Mouse (Mus musculus): Measurements from ENCODE around the gene Kalrn.
"Not testable (repeated sequence)": the region's sequence is repeated elsewhere in the genome, so short reads cannot be mapped to it uniquely, and the experiment has no call there.

Gene Kalrn

DNA sequence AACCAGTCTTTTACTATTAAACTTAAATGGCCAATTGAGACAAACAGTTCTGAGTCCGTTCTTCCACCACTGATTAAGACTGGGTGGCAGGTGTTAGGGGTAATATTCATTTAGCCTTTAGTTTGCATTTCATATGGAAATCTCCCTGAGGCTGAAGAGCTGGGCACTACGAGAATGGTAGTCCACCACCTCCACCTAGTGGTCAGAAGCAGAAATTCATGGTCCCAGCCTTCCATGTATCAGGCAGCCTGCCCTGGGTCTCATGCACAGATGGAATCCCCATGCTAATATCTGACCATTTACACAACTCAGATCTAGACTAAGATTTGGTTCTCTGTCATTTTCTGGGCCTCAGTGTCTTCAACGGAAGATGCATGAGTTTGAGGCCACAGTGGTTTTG lies 458.7 kb downstream of the Kalrn start:
- in situ Hi-C loops (cut with MseI, MboI): loop anchor here (5.0 to 25.0 kb wide), 2 partner anchors 122 to 302 kb away; no protein-coding TSS in a partner anchor

GRCm38 (mm10) chr16:34113150-34113549 lies 460.2 kb downstream of the Kalrn start:
- in situ Hi-C loops (cut with MseI, MboI): loop anchor here in 1 of 2 experiments (25.0 kb wide), 1 partner anchor 301 kb away; no protein-coding TSS in a partner anchor

DNA sequence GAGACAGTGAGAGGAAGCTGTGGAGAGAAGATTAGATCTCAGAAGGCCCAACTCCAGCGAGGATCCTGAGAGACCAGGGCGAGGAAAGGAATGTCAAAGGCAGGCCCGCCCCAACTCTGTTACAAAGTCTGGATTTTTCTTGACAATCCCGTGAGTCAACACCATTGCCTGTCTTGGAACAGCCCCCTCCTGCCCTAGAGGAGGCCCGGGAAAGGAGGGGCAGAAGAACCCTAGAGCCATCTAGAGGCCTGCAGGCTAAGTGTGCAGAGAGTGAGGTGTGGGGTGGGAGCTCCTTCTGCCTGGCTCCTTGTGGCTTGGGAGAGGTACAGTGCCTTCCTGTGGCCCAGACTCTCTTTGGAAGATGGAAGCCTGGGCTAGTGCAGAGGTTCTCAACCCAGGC lies 460.8 kb downstream of the Kalrn start:
- in situ Hi-C loops (cut with MseI, MboI): loop anchor here in 1 of 2 experiments (25.0 kb wide), 1 partner anchor 300 kb away; no protein-coding TSS in a partner anchor

- in situ Hi-C loops (cut with MseI, MboI): loop anchor here in 1 of 2 experiments (25.0 kb wide), 1 partner anchor 299 kb away; no protein-coding TSS in a partner anchor
Observed at GRCm38 (mm10) chr16:34110840-34111625, 462.3 kb downstream of the Kalrn start.

- in situ Hi-C loops (cut with MseI, MboI): loop anchor here in 1 of 2 experiments (25.0 kb wide), 1 partner anchor 292 kb away; no protein-coding TSS in a partner anchor
Observed at GRCm38 (mm10) chr16:34104427-34104826, 468.9 kb downstream of the Kalrn start.

- in situ Hi-C loops (cut with MseI, MboI): loop anchor here in 1 of 2 experiments (25.0 kb wide), 1 partner anchor 290 kb away; no protein-coding TSS in a partner anchor
Observed at GRCm38 (mm10) chr16:34102742-34103141, 470.6 kb downstream of the Kalrn start.

- in situ Hi-C loops (cut with MseI, MboI): loop anchor here (10.0 to 25.0 kb wide), 2 partner anchors 275 to 287 kb away; partner anchors contain the start of gene Itgb5 (in 1 of the 2)
Observed at GRCm38 (mm10) chr16:34099795-34100194, 473.5 kb downstream of the Kalrn start.

GRCm38 (mm10) chr16:34095548-34096141 lies 477.7 kb downstream of the Kalrn start:
- in situ Hi-C loops (cut with MseI, MboI): loop anchor here in 1 of 2 experiments (10.0 kb wide), 1 partner anchor 271 kb away; the partner anchor contains the start of gene Itgb5

DNA sequence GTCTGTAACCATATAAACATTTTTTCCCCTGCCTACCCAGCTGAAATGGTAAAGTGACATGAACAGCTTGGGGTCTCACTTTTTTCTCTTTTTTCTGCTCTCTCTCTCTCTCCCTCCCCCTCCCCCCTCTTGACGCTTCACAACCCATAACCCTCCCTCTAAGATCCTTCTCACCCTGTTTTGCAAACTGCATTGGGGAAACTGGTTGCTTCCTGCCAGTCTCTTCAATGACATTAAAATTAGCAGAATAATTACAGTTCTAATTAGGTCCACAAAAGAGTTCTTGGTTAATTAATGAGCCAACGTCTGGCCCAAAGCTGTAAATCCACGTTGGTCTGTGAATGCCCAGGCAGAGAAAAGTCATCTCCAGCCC lies 478.3 kb downstream of the Kalrn start:
- in situ Hi-C loops (cut with MseI, MboI): loop anchor here in 1 of 2 experiments (10.0 kb wide), 1 partner anchor 270 kb away; the partner anchor contains the start of gene Itgb5

GRCm38 (mm10) chr16:34094446-34095092 lies 478.8 kb downstream of the Kalrn start:
- in situ Hi-C loops (cut with MseI, MboI): loop anchor here in 1 of 2 experiments (10.0 kb wide), 1 partner anchor 270 kb away; the partner anchor contains the start of gene Itgb5

- in situ Hi-C loops (cut with MseI, MboI): loop anchor here in 1 of 2 experiments (10.0 kb wide), 1 partner anchor 269 kb away; the partner anchor contains the start of gene Itgb5
Observed at GRCm38 (mm10) chr16:34093734-34094445, 479.4 kb downstream of the Kalrn start.

DNA sequence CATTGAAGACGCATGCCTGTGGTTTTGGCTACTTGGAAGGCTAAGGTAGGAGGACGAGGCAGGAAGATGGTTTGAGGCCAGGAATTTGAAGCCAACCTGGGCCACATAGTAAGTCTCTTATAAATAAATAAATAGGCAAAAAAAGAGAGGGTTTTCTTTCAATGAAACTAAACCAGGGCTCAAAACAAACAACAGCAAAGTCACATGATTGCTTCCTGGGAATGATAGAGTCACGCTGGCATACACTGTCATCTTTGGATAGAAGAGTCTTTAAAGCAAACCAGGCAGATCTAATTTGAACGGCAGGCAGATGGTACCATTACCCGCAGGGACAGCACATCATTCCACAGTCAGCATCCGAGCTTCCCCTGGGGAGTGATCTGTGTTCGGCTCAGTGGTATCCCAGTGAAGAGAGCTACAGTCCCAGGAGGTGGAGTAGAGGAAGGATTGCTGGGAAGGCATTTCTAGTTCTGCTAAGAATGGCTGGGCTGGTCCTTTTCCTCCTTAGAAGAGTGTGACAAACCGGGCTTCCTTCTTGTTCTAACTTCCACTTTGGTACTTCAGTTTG lies 483.7 kb downstream of the Kalrn start:
- in situ Hi-C loops (cut with MseI, MboI): loop anchor here in 1 of 2 experiments (10.0 kb wide), 1 partner anchor 265 kb away; the partner anchor contains the start of gene Itgb5

DNA sequence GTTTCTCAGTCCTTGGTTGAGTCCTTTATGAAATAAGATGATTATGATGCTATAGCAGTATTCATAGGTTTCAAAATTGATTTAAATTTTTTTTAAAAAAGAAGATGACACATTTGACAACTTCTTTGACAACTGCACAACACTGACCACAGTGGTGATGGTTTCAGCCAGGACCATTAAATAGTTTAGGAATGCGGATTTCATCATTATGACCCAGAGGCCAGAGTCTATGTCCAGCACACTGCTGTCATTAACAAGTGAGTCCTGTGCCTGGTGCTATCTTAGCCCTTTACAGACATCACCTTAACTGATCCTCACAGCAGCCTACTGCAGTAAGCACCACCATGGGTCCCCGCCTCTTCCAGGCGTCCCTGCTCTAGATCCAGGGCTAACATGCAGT lies 484.3 kb downstream of the Kalrn start:
- in situ Hi-C loops (cut with MseI, MboI): no loop called here

- in situ Hi-C loops (cut with MseI, MboI): no loop called here
Observed at GRCm38 (mm10) chr16:34088331-34088730, 485.0 kb downstream of the Kalrn start.

DNA sequence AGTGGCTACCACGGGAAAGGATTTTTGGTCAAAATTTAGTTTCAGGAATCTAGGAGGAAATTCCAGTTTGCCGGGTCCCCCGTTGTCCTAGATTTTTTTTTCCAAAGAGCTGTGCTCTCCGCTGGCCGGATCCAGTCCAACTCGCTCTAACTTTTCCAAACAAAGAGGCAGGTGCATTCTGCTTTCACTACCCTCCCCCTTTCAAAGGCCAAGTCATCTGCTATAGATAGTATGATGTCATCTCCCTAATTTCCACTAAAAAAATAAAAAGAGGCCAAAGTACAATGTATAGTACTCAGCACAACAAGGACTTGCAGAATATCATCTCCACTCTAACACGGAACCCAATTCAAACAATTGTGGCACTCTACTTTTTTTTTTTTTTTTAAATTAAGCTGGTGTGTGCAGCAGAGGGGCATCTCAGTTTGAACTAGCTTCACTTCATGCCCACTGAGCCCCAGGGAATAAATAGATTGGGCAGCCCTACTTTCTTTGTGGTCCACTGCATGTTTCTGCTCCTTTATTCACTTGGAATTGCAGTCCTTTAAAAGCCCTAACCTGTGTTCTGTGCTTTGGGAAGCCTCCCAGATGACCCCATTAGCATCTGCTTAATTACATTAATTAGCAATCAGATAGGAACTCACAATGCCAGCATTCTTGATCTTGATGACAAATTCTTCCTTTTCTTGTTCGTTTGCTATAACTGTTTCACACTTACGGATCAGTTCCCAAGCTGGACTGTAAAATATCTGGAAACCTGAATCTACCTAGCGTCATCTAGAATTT lies 489.0 kb downstream of the Kalrn start:
- in situ Hi-C loops (cut with MseI, MboI): no loop called here

DNA sequence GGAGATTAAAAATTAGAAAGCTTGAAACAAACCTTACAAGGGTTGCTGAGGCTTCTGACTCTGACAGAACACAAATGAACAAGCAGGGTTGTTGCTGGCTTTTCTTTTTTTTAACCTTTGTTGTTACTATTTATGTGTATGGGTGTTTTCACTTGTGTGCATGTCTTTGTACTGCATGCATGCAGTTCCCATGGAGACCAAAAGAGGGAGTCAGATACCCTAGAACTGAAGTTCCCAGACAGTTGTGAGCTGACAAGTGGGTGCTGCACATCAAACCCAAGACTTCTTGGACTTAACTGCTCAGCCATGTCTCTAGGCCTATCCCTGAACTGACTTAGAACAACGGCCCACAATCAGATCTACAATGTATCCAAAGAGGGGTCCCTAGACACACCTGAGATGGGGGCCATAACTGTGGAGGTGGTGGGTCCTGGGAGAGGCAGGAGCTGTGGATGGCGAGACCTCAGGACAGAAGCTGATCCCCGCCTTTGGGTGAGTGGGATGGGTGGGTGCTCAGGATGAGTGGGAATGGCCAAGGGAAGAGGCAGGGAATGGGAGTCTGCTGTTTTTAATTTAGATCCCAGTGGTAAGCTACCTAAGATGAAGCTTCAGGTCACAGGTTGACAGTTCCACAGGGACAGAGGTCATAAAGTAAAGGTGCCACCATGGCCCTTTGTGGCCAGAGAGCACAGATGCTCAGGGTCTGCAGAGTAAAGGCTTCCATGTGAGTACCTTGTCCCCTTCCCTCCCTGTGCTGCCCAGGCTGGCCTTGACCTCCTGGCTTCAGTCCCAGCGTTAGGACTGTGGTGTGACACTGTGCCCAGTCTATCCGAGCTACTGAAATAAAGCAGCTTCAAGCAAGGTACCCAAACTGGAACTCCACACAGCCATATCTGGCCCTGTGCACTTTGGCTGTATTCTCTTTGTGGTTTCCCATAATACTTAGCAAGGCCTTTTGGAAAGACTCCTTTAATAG lies 490.6 kb downstream of the Kalrn start:
- in situ Hi-C loops (cut with MseI, MboI): no loop called here

DNA sequence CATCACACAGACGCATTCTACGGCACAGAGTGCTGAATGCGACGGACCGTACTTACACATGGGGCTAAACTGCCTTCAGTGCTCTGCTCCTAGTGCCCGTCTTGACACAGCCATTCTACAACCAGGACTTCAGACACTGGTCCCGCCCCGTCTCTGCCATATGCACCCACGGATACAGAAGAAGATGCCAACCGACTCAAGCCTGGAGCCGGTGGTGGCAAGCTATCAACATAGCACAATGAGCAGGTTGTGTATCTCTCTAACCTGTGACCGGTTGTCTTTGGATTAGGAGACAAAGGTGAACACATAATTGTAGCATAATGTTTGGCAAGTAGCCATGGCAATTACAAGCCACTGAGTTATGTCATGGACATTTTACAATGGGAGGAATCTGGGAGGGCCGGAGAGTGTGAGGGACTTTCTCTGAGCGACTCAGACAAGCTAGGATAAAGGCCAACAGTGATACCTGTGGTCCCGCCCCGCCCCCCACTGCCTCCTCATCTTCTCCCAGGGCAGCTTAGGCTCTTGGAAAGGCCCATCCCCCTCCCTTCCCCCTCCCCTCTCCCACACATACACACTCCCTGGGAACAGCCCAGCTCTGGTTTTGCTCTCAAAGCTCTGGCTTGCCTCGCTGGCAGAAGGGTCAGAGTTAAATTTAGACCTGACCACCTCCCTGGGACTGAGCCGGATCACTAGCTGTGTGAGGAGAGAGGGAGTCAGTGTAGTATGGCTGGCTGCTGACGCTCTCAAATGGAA lies 491.5 kb downstream of the Kalrn start:
- in situ Hi-C loops (cut with MseI, MboI): no loop called here

- in situ Hi-C loops (cut with MseI, MboI): not testable (repeated sequence)
Observed at GRCm38 (mm10) chr16:34081314-34081682, 492.0 kb downstream of the Kalrn start.

All from mouse trophoblast stem cell (cell line).